Mouse (Mus musculus): ENCODE results near the gene Amhr2.

Gene Amhr2

GRCm38 (mm10) chr15:102470605-102471294 is 25.6 kb downstream of the Amhr2 start:
- peak; percentile 73 to 84 for DNase-seq (ENCODE audit: low spot score in 2 of 2)

- no peak for DNase-seq (ENCODE audit: low spot score in 2 of 2)
Measured at GRCm38 (mm10) chr15:102471295-102471645, 26.1 kb downstream of the Amhr2 start.

GRCm38 (mm10) chr15:102471727-102472126 is 26.6 kb downstream of the Amhr2 start:
- DNase-seq (ENCODE audit: low spot score in 2 of 2), result no peak

DNA sequence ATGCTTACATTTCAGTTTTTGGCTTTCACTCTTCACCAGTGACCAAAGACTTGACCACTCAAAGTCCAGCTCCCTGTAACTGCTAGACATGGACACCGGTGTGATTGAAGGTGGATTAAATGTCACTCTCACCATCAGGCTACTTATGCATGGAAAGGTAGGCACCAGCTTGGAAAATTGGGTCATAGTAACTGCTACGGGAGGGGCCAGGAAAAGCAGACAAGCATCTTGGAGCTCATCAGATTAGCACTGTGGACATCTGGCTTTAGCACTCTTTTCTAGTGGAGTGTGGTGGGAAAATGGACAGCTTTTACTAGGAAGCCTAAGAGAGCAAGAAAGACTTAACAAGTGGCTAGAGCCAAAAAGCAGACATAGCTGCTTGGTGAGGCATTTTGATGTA is 28.1 kb downstream of the Amhr2 start:
- no peak for DNase-seq (ENCODE audit: low spot score in 2 of 2)

GRCm38 (mm10) chr15:102474520-102474919 is 29.4 kb downstream of the Amhr2 start:
- DNase-seq (ENCODE audit: low spot score in 2 of 2), result no peak

- no peak for DNase-seq (ENCODE audit: low spot score in 2 of 2)
Measured at GRCm38 (mm10) chr15:102483136-102483535, 38.0 kb downstream of the Amhr2 start.

DNA sequence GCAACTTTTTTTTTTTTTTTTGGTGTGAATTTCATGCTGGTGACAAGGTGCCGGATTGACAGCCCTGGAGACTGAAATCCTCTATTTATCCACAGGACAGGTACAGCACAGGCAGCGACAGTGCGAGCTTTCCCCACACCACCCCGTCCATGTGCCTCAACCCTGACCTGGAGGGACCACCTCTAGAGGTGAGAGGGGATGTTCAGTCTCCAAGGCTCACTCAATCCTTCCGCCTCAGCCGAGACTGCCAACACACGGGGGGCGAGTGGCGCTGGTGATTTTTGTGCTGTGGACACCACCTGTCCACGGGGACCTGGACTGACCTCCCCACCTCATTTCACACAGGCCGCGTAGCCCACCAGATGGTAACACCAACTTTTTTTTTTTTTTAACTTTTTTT is 40.7 kb downstream of the Amhr2 start:
- no peak for DNase-seq (ENCODE audit: low spot score in 2 of 2)

DNA sequence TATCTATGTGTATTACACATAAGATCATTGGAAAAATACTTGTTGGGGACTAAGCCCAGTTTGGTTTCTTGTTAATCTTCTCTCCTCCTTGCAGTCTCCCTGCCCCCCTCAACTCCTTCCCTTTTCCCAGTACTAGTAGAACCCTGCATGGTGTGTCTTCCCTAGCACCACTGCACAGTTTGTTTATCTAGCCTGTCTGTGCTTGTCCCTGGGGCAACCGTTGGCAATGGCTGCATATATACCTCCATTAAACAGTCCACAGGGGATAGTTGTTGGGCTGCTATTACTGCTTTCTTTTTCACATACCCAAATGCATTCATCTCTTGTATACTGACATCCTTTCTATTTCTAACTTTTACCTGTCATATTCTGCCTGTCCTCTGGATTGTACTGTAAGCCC is 42.5 kb downstream of the Amhr2 start:
- DNase-seq (ENCODE audit: low spot score in 2 of 2), result no peak

GRCm38 (mm10) chr15:102498322-102498721 is 53.2 kb downstream of the Amhr2 start:
- no peak for DNase-seq (ENCODE audit: low spot score in 2 of 2)

DNA sequence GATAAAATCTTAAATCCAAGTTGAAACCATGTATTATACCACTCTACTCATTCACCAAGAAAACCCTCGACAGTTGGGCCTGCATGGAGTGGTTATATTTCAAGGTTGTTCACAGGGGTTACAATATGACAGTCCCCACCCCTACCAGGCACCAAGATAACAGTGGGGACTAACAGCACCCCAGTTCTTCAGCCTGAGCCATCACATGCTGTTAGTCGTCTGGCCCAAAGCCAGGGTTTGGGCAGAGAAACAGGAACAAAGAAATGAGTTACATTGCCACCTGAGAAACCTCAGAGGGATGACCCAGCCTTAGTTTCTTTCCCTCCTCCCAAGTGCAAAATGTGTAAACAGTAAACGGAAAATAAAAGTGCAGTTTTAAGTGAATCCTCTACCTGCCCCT is 54.2 kb downstream of the Amhr2 start:
- no peak for DNase-seq (ENCODE audit: low spot score in 2 of 2)

DNA sequence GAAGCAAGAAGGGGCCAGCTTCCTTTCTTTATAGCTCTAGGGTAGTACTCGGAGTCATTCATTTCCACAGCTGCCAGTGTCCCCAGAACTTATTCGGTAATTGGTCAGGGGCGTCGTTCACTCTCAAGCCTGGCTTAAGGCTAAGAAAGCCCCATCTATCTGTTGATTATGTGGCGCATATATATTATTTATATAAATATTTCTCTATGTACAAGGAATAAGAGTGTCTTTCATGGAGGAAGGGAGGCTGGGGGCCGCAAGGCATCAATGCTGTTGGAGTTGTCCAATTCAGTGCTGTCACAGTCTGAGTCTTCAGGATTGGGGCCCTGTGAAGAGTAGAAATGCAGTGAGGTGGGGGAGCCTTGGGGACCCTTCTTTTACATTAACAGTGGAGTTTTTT is 54.7 kb downstream of the Amhr2 start:
- DNase-seq (ENCODE audit: low spot score in 2 of 2), result no peak

DNA sequence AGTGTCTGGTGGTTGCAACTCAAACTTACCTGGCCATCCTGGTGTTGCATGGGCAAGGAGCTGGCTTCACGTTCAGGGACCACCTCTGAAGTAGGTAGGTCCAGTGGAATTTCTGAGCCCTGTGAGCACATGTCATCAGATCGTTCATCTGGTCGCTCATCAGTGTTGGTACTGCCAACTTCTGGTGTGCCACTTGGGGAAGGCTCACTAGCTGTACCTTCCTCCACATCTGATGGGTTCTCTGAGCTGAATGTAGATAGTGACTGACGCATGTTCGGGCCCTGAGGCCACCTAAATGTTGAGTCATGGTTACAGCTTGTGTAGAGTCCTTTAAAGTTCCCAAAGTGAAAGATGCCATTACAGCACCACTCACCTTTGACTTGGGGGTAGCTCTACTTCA is 55.3 kb downstream of the Amhr2 start:
- no peak for DNase-seq (ENCODE audit: low spot score in 2 of 2)

DNA sequence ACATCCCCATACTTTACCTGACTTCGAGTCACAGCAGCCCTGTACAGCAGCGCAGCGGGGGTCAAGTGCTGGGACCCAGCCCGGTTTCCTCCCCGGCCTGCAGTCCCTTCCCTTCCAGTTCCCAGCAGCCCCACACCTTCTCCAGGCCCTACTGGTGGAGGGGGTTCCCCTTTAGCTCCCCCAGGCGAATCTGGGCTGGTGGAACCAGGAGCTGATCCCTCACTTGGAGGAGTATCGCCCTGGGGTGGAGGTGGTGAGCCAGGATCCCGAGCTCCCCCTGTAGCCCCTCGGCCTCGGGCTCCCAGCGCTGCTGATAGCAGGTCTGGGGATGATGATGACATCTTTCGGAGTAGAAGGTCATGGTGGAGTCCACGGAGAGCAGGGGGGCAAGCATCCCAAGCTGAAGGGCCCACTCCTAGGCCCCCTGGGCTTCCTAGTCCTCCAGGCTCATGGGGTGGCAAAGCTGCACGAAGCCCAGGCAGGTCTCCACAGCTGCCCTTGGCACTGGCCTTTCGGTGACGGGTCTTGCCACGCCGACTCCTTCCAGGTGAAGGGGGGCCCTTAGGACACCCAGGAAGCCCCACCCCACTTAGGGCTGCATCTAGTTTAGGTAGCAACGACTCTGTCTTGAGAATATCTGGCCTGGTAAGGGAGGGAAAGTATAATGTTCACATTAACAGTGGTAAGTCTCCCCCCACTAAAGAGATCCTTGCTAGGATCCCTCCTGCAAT is 56.1 kb downstream of the Amhr2 start:
- DNase-seq (ENCODE audit: low spot score in 2 of 2), result no peak

DNA sequence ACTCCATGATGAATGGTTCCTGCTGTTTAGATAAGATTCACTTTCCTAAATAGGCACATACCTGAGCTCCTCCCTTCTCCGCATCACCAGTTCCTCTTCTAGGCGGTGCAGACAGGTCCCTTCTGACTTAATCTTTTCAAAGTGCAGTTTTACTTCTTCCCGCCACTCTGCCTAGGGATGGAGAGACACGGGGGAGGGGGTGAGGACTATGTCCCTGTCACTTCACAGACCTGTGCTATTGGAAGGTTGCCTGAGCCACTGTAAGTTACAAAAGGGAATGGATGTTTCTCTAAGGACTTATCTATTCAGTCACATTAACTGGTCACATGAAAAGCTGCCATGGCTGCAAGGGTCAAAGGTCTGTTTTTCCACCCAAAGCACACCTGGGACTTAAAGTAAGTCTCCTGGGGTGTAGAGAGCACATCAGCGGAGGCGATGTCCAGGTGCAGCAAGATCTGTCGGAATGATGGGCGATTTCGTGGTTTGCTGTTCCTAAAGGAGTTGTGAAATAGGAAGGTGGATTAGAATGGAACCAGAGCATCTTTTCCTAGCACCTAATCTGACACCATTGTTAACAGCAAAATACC is 57.2 kb downstream of the Amhr2 start:
- no peak for DNase-seq (ENCODE audit: low spot score in 2 of 2)

GRCm38 (mm10) chr15:102503447-102503846 is 58.3 kb downstream of the Amhr2 start, which contains the start of gene Gm10337:
TSS of gene Gm10337 (plus strand) at chr15:102503722.
- no peak for DNase-seq (ENCODE audit: low spot score in 2 of 2)

All from urinary bladder, adult 18-20 months (tissue).